Mouse (Mus musculus) embryonic facial prominence, embryonic 13.5 days (tissue): Measurements from ENCODE around the gene Rrp15. TPM values are rescaled to one million over a fixed set of nuclear protein-coding genes. Genes with fewer than 3 reads are reported as not detected.

Experiments used
- ATAC-seq: fragments of 200-750 bp; cut with Nextera tagmentation; 2 replicates; pipeline ENCODE4 v1.8.0; 2017; ENCODE audit warnings: low read depth; ENCODE audit not compliant: insufficient number of reproducible peaks, insufficient read depth, low FRiP score, low TSS enrichment
- H3K27ac ChIP-seq: fragments of 300-500 bp; sonication (generic); 2 replicates; pipeline ENCODE4 v1.5.1; 2015; ENCODE audit warnings: moderate library complexity, mild to moderate bottlenecking, inconsistent platforms
- H3K27me3 ChIP-seq: fragments of 300-500 bp; sonication (generic); 2 replicates; pipeline ENCODE4 v1.6.1; 2015; ENCODE audit warnings: mild to moderate bottlenecking, inconsistent platforms
- H3K36me3 ChIP-seq: fragments of 300-500 bp; sonication (generic); 2 replicates; pipeline ENCODE4 v1.6.1; 2015; ENCODE audit warnings: mild to moderate bottlenecking, inconsistent platforms
- H3K4me1 ChIP-seq: fragments of 300-500 bp; sonication (generic); 2 replicates; pipeline ENCODE4 v1.6.1; 2015; ENCODE audit warnings: inconsistent platforms
- H3K4me2 ChIP-seq: fragments of 300-500 bp; sonication (generic); 2 replicates; pipeline ENCODE4 v1.6.1; 2015; ENCODE audit warnings: moderate library complexity, mild to moderate bottlenecking, inconsistent platforms
- H3K4me3 ChIP-seq: fragments of 300-500 bp; sonication (generic); 2 replicates; pipeline ENCODE4 v1.5.1; 2015; ENCODE audit warnings: mild to moderate bottlenecking, inconsistent platforms
- H3K9ac ChIP-seq: fragments of 300-500 bp; sonication (generic); 2 replicates; pipeline ENCODE4 v1.6.1; 2015; ENCODE audit warnings: mild to moderate bottlenecking, inconsistent platforms
- H3K9me3 ChIP-seq: fragments of 300-500 bp; sonication (generic); 2 replicates; pipeline ENCODE4 v1.6.1; 2016; ENCODE audit warnings: inconsistent platforms
- WGBS: fragments of 180-500 bp; shearing (Covaris S2); methylation state at CpG from one replicate; pipeline ENCODE4 v1.1.7; 2015; ENCODE audit warnings: mixed read lengths; 5-methylcytosine and 5-hydroxymethylcytosine counted together
- polyA plus RNA-seq: library from polyadenylated mRNA; unstranded; fragments of >200 nt; fragmentation: Nextera tagmentation; extraction: Ambion mirVana; gene quantifications from 2 replicates; pipeline ENCODE4 v1.2.1, GENCODE M21; 2015

The Rrp15 gene
- polyA plus RNA-seq, 1 experiment from 2014 or later, result 67.8 TPM

DNA sequence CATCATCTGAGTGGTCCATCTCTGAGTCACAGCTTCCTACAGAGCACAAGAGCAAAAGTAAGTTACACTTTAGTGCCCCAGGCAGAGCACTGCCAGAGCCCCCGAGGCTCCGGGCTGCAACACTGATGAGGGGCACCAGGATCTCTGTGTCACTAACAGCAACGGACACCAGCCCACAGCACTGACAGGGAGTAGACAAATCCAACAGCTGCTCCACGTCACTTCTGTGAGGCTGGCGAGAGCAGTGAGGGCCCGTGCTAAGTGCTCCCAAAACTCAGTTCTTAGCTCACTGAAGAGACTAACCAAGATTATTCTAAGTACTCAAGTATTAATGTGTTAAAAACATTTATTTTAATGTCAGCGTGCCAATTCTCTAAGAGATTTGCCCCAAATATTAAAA, 9.3 kb downstream of the Rrp15 start:
- 80% methylated on average over 7 of the region's 7 CpGs for WGBS
- no peak overlapping the region for H3K27ac ChIP-seq

DNA sequence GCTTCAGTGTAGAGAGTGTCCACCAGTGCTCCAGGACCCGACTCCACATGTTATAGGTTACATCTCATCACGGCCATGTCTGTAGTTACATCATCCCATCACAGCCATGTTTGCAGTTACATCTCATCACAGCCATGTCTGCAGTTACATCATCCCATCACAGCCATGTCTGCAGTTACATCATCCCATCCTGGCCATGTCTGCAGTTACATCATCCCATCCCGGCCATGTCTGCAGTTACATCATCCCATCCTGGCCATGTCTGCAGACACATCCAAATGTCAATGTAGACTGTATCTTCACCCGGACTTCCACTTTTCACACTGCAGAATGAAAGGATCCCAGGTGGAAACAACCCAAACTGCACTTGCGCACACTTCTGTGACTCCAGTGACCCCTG, 13.6 kb downstream of the Rrp15 start:
- no peaks in the 10 kb centered on the region for H3K27me3 ChIP-seq
- H3K4me3 ChIP-seq, result no peak overlapping the region
- no peaks in the 10 kb centered on the region for H3K4me1 ChIP-seq
- ATAC-seq, result no peak
- H3K27ac ChIP-seq, result no peak overlapping the region
- H3K9ac ChIP-seq, result no peak overlapping the region
- H3K9me3 ChIP-seq, result no peaks in the 10 kb centered on the region
- 95% methylated on average over 5 of the region's 5 CpGs for WGBS
- peaks cover 54% of the 10 kb centered on the region for H3K36me3 ChIP-seq
- H3K4me2 ChIP-seq, result no peak overlapping the region

More for the DNA sequence above, 9.3 kb downstream of the Rrp15 start:
- Histone ChIP-seq H3K4me2 (no peak overlapping the region), H3K36me3 (peaks cover 48% of the 10 kb centered on the region), H3K9me3 (no peaks in the 10 kb centered on the region), H3K4me3 (no peak overlapping the region), H3K9ac (no peak overlapping the region), H3K27me3 (no peaks in the 10 kb centered on the region), H3K4me1 (peaks cover 16% of the 10 kb centered on the region)
- no peak for ATAC-seq

DNA sequence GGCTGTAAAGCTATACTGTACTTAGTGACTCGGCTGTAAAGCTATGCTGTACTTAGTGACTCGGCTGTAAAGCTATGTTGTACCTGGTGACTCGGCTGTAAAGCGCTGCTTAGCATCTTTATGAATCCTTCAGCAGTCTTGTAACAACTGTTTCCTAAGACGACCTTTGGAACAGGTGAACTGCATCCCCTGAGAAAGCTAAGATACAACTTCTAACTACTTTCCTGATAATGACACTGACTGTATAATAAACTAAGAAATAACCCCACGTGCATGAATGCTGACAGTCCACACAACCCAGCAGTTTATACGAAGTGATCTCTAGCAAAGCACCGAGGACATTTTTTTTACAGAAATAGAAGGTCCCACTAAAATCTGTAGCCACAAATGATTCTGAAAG, 16.1 kb downstream of the Rrp15 start:
- Histone ChIP-seq H3K9me3 (no peaks in the 10 kb centered on the region), H3K9ac (no peak overlapping the region), H3K27ac (no peak overlapping the region), H3K36me3 (peaks cover 38% of the 10 kb centered on the region), H3K27me3 (no peaks in the 10 kb centered on the region), H3K4me2 (no peak overlapping the region), H3K4me3 (no peak overlapping the region), H3K4me1 (no peaks in the 10 kb centered on the region)
- no peak for ATAC-seq
- WGBS, result 90% methylated on average over 8 of the region's 8 CpGs

DNA sequence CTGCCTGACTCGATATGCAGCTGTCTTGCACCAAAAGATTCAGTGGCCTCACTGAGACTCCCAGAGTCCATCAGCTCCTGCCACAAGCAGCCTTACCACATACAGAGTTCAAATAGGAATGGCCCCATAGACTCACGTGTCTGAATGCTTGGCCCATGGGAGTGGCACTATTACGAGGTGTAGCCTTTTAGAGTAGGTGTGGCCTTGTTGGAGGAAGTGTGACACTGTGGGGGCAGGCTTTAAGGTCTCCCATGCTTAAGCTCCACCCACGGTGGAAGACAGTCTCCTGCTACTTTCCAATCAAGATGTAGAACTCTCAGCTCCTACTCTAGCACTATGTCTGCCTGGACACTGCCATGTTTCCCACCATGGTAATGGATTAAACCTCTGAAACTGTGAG, 20.4 kb downstream of the Rrp15 start:
- H3K9me3 ChIP-seq, result no peaks in the 10 kb centered on the region
- no peak overlapping the region for H3K27ac ChIP-seq
- H3K4me3 ChIP-seq, result no peak overlapping the region
- H3K27me3 ChIP-seq, result no peaks in the 10 kb centered on the region
- H3K9ac ChIP-seq, result no peak overlapping the region
- H3K4me2 ChIP-seq, result no peak overlapping the region
- H3K36me3 ChIP-seq, result peaks cover 3% of the 10 kb centered on the region; the same call in 1 of the 2 replicates
- no peak for ATAC-seq
- H3K4me1 ChIP-seq, result no peaks in the 10 kb centered on the region
- 72% methylated on average over 4 of the region's 4 CpGs for WGBS

DNA sequence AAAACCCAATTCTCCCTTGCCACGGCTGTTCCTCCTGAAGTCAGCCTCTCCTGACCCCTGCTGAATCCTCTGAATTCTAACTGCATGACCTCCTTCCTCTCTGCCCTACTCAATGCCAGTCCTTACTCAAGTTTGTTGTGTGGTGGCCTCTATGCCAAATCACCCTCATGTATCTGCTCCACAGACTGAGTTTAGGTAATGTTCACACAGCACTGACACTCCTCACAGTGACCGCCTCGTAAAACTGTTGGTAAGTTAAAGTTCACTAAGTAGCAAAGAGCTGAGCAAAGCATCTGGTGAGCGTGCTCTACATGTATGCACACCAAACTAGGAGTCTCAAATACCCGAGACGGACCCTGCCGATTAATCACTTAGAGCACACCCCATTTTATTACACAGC, 23.0 kb downstream of the Rrp15 start:
- Histone ChIP-seq H3K27ac (no peak overlapping the region), H3K4me1 (0 out of 2 replicates have a peak, but pooled peaks cover 3% of the 10 kb centered on the region), H3K36me3 (peaks cover 2% of the 10 kb centered on the region), H3K9ac (no peak overlapping the region), H3K4me3 (no peak overlapping the region), H3K4me2 (no peak overlapping the region), H3K9me3 (no peaks in the 10 kb centered on the region), H3K27me3 (no peaks in the 10 kb centered on the region)
- no peak for ATAC-seq
- 72% methylated on average over 7 of the region's 7 CpGs for WGBS

DNA sequence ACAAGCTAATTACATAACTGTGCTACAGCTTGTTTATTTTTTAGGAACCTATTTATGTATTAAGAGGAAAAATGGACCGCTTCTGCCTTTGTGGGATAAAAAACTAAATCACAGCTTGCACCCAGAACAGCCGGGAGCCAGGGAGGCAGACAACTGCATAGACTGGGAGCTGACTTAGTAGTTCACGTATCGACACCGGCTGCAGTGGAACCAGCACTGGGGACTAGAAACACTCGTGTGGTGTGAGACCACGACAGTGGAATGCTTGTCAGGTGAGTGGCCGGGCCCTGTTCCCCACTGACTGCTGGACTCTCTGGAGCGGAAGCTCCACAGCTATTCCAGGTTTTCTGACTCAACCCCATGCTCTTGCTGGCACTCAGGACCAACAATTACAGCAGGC, 26.9 kb downstream of the Rrp15 start:
- H3K27me3 ChIP-seq, result no peaks in the 10 kb centered on the region
- 0 out of 2 replicates have a peak, but pooled peaks cover 3% of the 10 kb centered on the region for H3K4me1 ChIP-seq
- no peak overlapping the region for H3K9ac ChIP-seq
- H3K4me2 ChIP-seq, result no peak overlapping the region
- no peak for ATAC-seq
- H3K4me3 ChIP-seq, result no peak overlapping the region
- H3K36me3 ChIP-seq, result peaks cover 23% of the 10 kb centered on the region
- H3K9me3 ChIP-seq, result no peaks in the 10 kb centered on the region
- H3K27ac ChIP-seq, result no peak overlapping the region
- WGBS, result 77% methylated on average over 9 of the region's 9 CpGs

DNA sequence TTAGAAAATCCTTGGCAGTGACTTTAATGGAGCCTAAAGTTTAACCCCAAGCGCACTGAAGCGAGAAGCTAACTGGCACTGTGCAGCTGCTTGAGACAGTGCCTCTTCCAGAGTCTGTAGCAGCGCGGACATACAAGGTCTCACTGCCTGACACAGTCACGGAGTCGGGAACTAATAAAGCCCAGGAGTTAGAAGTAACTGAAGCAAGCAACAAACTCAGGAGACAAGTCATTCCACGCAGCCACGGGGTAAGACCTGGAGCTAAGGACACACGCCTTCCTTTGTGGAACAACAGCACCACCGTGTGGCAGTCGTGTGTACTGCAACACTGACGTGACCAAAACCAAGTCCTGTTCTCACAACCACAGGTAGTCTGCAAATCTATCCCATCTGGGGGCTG, 27.3 kb downstream of the Rrp15 start:
- Histone ChIP-seq H3K9me3 (no peaks in the 10 kb centered on the region), H3K4me2 (peak overlapping the region; percentile 26), H3K4me3 (no peak overlapping the region), H3K27ac (no peak overlapping the region), H3K9ac (no peak overlapping the region), H3K4me1 (0 out of 2 replicates have a peak, but pooled peaks cover 3% of the 10 kb centered on the region), H3K27me3 (no peaks in the 10 kb centered on the region), H3K36me3 (peaks cover 28% of the 10 kb centered on the region)
- peak; percentile 59; the same call in 1 of the 2 replicates for ATAC-seq
- WGBS, result 20% methylated on average over 12 of the region's 12 CpGs

DNA sequence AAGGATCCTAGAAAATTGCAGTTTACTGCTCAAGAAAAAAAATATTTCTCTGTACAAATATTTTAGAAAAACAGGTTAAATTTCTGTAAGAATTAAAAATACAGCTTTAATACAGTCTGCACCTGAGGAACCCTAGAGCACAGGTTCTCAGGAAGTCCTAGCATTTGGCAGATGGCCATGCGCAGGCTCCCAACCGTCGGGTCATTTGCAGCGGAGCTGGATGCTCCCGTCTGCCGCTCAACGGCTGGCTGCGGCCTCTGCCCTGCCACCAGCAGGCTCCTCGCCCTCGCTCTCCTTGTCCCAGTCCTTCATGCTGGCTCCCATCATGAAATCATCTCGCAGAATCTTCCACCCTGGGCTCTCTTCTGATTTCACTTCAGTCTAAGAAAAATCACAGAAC, 28.0 kb downstream of the Rrp15 start:
- Histone ChIP-seq H3K27me3 (no peaks in the 10 kb centered on the region), H3K9ac (no peak overlapping the region), H3K4me2 (no peak overlapping the region), H3K9me3 (no peaks in the 10 kb centered on the region), H3K27ac (no peak overlapping the region), H3K36me3 (peaks cover 34% of the 10 kb centered on the region), H3K4me1 (0 out of 2 replicates have a peak, but pooled peaks cover 3% of the 10 kb centered on the region), H3K4me3 (no peak overlapping the region)
- no peak for ATAC-seq
- 93% methylated on average over 11 of the region's 11 CpGs for WGBS

DNA sequence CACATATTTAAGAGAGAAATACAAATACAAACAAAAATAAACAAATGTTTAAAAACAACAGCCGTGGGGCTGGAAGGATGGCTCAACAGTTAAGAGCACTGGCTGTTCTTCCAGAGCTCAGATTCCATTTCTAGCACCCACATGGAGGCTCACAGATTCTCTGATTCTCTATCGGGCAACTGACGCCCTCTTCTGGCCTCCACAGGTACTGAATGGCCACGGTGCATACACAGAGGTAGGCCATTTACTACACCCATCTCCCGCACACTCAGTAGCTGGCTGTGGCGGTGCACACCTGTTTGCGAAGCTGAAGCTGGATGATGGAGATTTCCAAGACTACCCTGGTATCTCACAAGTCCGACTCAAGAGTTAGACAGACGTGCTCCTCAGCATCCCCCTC, 29.4 kb downstream of the Rrp15 start:
- ATAC-seq, result no peak
- peaks cover 35% of the 10 kb centered on the region for H3K36me3 ChIP-seq
- 93% methylated on average over 9 of the region's 9 CpGs for WGBS

DNA sequence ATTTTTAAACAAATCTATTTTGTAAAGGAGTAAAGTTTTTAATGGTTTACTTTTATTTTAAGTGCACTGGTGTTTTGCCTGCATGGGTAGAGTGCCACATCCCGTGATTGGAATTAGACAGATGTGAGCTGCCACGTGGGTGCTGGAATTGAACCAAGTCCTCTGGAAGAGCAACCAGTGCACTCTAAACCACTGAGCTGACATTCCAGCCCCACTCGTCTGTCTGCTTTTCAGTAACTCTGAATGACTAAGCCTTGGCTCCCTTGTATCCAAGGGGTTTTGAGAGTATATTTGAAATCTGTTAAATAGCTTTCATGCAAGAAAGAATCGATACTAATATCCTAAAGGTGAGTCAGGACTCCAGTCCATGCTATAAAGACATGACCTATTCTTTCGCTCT, 30.3 kb downstream of the Rrp15 start:
- no peak overlapping the region for H3K4me3 ChIP-seq
- no peak for ATAC-seq
- no peak overlapping the region for H3K9ac ChIP-seq
- 0 out of 2 replicates have a peak, but pooled peaks cover 6% of the 10 kb centered on the region for H3K4me1 ChIP-seq
- no peak overlapping the region for H3K27ac ChIP-seq
- no peaks in the 10 kb centered on the region for H3K27me3 ChIP-seq
- H3K4me2 ChIP-seq, result no peak overlapping the region
- no peaks in the 10 kb centered on the region for H3K9me3 ChIP-seq
- 75% methylated on average over 5 of the region's 5 CpGs for WGBS
- peaks cover 35% of the 10 kb centered on the region for H3K36me3 ChIP-seq

More for the DNA sequence above, 29.4 kb downstream of the Rrp15 start:
- no peaks in the 10 kb centered on the region for H3K27me3 ChIP-seq
- H3K9ac ChIP-seq, result no peak overlapping the region
- 0 out of 2 replicates have a peak, but pooled peaks cover 6% of the 10 kb centered on the region for H3K4me1 ChIP-seq
- H3K4me3 ChIP-seq, result no peak overlapping the region
- H3K27ac ChIP-seq, result no peak overlapping the region
- H3K9me3 ChIP-seq, result no peaks in the 10 kb centered on the region
- H3K4me2 ChIP-seq, result no peak overlapping the region

DNA sequence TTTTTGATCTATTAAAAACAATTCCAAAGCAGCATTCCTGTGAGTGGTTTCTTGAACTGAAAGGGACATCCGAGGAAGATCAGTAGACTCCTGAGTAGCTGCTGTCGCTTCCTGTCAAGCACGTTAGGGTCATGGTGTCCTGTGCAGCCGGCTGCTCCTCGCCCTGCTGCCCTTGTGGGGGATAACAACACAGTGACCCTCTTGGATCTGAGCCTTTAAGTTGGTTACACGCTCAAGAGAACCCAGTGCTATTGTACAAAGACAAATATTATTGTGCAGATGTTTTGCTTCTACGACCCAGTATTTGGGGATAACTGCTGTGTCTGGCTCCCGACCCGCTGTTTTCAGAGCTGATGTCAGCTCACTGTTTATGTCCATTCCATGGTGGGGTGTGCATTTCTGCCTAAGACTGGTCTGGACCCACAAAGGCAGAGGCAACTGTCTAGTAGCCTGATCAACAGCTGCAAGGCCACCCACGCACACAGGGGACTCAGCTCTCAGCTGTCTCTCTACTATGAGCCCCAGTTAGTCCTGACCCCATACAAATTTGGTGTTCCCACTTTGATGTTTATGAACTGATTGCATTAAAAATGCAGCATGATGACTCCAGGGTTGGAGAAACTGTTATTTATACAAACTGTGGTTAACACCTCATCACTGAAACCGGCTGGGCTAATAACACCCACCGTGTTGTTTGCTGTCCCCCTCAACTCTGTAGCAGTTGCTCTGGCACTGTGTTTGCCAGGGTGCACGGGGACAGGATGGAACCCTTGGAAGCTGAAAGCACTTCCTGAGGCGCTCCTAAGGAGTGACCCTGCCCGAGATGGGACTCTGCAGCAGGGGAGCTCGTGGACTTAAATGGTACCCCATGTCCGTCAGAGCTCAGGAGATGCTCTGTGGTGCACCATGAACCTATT, 33.9 kb downstream of the Rrp15 start:
- Histone ChIP-seq H3K4me2 (no peak overlapping the region), H3K9ac (no peak overlapping the region), H3K27me3 (no peaks in the 10 kb centered on the region), H3K4me3 (no peak overlapping the region), H3K4me1 (peaks cover 13% of the 10 kb centered on the region), H3K27ac (no peak overlapping the region), H3K9me3 (no peaks in the 10 kb centered on the region), H3K36me3 (peaks cover 24% of the 10 kb centered on the region)
- 80% methylated on average over 17 of the region's 17 CpGs for WGBS
- 0 out of 2 replicates have a peak, but pooled peaks have one; percentile 23 for ATAC-seq

DNA sequence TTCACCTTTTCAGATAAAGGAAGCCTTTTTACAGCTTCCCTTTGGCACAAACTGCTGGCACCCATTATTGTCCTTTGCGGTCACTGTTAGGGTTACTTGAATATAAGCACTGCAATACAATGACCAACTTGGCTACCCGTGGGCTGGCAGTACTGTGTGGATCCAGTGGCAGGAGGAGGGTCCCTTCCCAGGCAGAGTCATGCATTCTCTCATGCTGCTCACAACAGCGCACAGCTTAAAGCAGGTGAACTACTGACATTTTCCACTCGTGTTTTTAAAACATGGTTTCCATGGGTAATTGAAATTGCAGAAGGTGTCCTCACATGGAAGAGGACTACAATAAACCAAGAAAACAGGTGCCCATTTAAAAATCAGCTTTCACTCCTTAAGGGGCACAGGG, 34.9 kb downstream of the Rrp15 start:
- Histone ChIP-seq H3K4me2 (no peak overlapping the region), H3K36me3 (peaks cover 14% of the 10 kb centered on the region), H3K4me1 (peaks cover 13% of the 10 kb centered on the region), H3K9me3 (no peaks in the 10 kb centered on the region), H3K27ac (no peak overlapping the region), H3K9ac (no peak overlapping the region), H3K4me3 (no peak overlapping the region), H3K27me3 (no peaks in the 10 kb centered on the region)
- 86% methylated on average over 4 of the region's 4 CpGs for WGBS
- no peak for ATAC-seq
